Mouse (Mus musculus): ENCODE data around the gene Dclk1. TPM values are rescaled to one million over a fixed set of nuclear protein-coding genes. Genes with fewer than 3 reads are reported as not detected.

The Dclk1 gene
- polyA plus RNA-seq, 1 experiment, result not detected

GRCm38 (mm10) chr3:55476694-55477093 lies 234.5 kb downstream of the Dclk1 start:
- TF ChIP-seq GATA1 (IDR thresholded peaks at IDR 0.05; ENCODE audit: low read length) (no peak), TAL1 (IDR thresholded peaks at IDR 0.05; ENCODE audit: low read length) (no peak)
- H3K27me3 ChIP-seq (ENCODE audit: control insufficient read depth), result no peaks in the 10 kb centered on the region
- no peaks in the 10 kb centered on the region for H3K36me3 ChIP-seq (ENCODE audit: control insufficient read depth)
- no peaks in the 10 kb centered on the region for H3K9me3 ChIP-seq (ENCODE audit: control insufficient read depth, low read length)
- H3K4me1 ChIP-seq (ENCODE audit: control insufficient read depth), result no peaks in the 10 kb centered on the region
- H3K4me3 ChIP-seq (replicated peaks), result no peak overlapping the region

- Histone ChIP-seq H3K27me3 (ENCODE audit: control insufficient read depth) (no peaks in the 10 kb centered on the region), H3K4me3 (replicated peaks) (no peak overlapping the region), H3K4me1 (ENCODE audit: control insufficient read depth) (no peaks in the 10 kb centered on the region), H3K36me3 (ENCODE audit: control insufficient read depth) (no peaks in the 10 kb centered on the region), H3K9me3 (ENCODE audit: control insufficient read depth, low read length) (no peaks in the 10 kb centered on the region)
- TF ChIP-seq TAL1 (IDR thresholded peaks at IDR 0.05; ENCODE audit: low read length) (no peak), GATA1 (IDR thresholded peaks at IDR 0.05; ENCODE audit: low read length) (no peak)
These were observed 237.1 kb downstream of the Dclk1 start for GRCm38 (mm10) chr3:55479306-55479705.

- H3K4me3 ChIP-seq (replicated peaks), result no peak overlapping the region
- H3K36me3 ChIP-seq (ENCODE audit: control insufficient read depth), result no peaks in the 10 kb centered on the region
- H3K27me3 ChIP-seq (ENCODE audit: control insufficient read depth), result no peaks in the 10 kb centered on the region
- H3K9me3 ChIP-seq (ENCODE audit: control insufficient read depth, low read length), result no peaks in the 10 kb centered on the region
- TF ChIP-seq GATA1 (IDR thresholded peaks at IDR 0.05; ENCODE audit: low read length) (no peak), TAL1 (IDR thresholded peaks at IDR 0.05; ENCODE audit: low read length) (no peak)
- H3K4me1 ChIP-seq (ENCODE audit: control insufficient read depth), result no peaks in the 10 kb centered on the region
These were observed 239.0 kb downstream of the Dclk1 start for GRCm38 (mm10) chr3:55481140-55481539.

- Histone ChIP-seq H3K4me3 (replicated peaks) (no peak overlapping the region), H3K27me3 (ENCODE audit: control insufficient read depth) (no peaks in the 10 kb centered on the region), H3K36me3 (ENCODE audit: control insufficient read depth) (no peaks in the 10 kb centered on the region), H3K4me1 (ENCODE audit: control insufficient read depth) (no peaks in the 10 kb centered on the region), H3K9me3 (ENCODE audit: control insufficient read depth, low read length) (no peaks in the 10 kb centered on the region)
- TF ChIP-seq GATA1 (IDR thresholded peaks at IDR 0.05; ENCODE audit: low read length), result no peak
- TF ChIP-seq TAL1 (IDR thresholded peaks at IDR 0.05; ENCODE audit: low read length), result no peak
These were observed 241.2 kb downstream of the Dclk1 start for GRCm38 (mm10) chr3:55483328-55483727.

DNA sequence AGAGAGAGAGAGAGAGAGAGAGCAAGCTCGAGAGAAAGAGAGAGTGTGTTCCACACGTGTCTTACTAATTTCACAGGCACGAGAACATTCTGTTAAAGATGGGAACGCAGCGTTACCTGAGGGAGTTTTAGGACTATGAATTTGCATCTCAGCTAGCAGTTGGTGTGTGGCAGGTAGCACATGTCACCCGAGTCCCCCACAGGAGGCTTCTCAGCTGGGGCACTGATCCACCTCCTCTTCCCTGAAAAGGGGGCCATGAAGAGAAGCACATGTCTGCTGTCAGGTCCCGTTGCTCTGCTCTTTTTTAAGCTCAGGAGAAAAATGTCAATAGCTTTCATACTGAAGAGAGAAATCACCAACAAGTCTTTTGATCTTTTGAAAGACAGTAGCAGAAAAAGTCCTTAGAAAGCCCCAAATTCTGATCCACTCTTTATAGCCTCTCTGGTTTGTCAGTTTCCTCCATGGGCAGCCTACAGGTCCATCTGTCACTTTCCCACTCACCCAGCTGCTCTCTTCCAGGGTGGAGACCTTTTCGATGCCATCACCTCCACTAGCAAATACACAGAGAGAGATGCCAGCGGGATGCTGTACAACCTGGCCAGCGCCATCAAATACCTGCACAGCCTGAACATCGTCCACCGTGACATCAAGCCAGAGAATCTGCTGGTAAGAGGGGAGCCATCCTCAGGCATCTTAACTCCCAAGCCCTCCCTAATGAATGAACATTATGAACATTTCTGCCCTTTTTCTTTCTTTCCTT lies 247.2 kb downstream of the Dclk1 start:
- Histone ChIP-seq H3K4me3 (replicated peaks) (no peak overlapping the region), H3K4me1 (ENCODE audit: control insufficient read depth) (no peaks in the 10 kb centered on the region), H3K9me3 (ENCODE audit: control insufficient read depth, low read length) (no peaks in the 10 kb centered on the region), H3K36me3 (ENCODE audit: control insufficient read depth) (no peaks in the 10 kb centered on the region), H3K27me3 (ENCODE audit: control insufficient read depth) (no peaks in the 10 kb centered on the region)
- no peak for TF ChIP-seq GATA1 (IDR thresholded peaks at IDR 0.05; ENCODE audit: low read length)
- no peak for TF ChIP-seq TAL1 (IDR thresholded peaks at IDR 0.05; ENCODE audit: low read length)

DNA sequence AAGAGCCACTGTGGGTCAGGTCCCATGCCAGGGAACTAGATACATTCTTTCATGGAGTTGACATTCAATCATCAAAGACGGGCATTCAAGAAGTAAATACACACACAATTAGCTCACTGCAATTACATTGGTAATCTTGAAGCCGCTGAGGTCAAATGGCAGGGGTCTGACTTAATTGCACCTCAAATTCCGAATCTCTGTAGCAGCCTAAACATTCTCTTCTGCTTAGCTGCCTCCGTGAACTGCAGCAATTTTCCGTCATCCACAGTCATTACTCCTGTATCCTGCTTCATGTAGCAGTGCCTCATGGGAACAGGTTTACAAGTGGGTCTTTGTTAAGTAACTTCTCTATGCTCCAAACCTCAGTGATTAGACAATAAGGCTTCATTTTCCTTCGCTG lies 249.9 kb downstream of the Dclk1 start:
- H3K4me3 ChIP-seq (replicated peaks), result no peak overlapping the region
- H3K9me3 ChIP-seq (ENCODE audit: control insufficient read depth, low read length), result no peaks in the 10 kb centered on the region
- H3K4me1 ChIP-seq (ENCODE audit: control insufficient read depth), result no peaks in the 10 kb centered on the region
- TF ChIP-seq TAL1 (IDR thresholded peaks at IDR 0.05; ENCODE audit: low read length) (no peak), GATA1 (IDR thresholded peaks at IDR 0.05; ENCODE audit: low read length) (no peak)
- no peaks in the 10 kb centered on the region for H3K36me3 ChIP-seq (ENCODE audit: control insufficient read depth)
- H3K27me3 ChIP-seq (ENCODE audit: control insufficient read depth), result no peaks in the 10 kb centered on the region

- H3K4me3 ChIP-seq (replicated peaks), result no peak overlapping the region
- no peaks in the 10 kb centered on the region for H3K4me1 ChIP-seq (ENCODE audit: control insufficient read depth)
- no peaks in the 10 kb centered on the region for H3K36me3 ChIP-seq (ENCODE audit: control insufficient read depth)
- H3K9me3 ChIP-seq (ENCODE audit: control insufficient read depth, low read length), result no peaks in the 10 kb centered on the region
- H3K27me3 ChIP-seq (ENCODE audit: control insufficient read depth), result no peaks in the 10 kb centered on the region
- TF ChIP-seq TAL1 (IDR thresholded peaks at IDR 0.05; ENCODE audit: low read length), result no peak
- no peak for TF ChIP-seq GATA1 (IDR thresholded peaks at IDR 0.05; ENCODE audit: low read length)
These were observed 252.2 kb downstream of the Dclk1 start for GRCm38 (mm10) chr3:55494348-55494747.

GRCm38 (mm10) chr3:55495231-55495630 lies 253.1 kb downstream of the Dclk1 start:
- Histone ChIP-seq H3K36me3 (ENCODE audit: control insufficient read depth) (no peaks in the 10 kb centered on the region), H3K27me3 (ENCODE audit: control insufficient read depth) (no peaks in the 10 kb centered on the region)

DNA sequence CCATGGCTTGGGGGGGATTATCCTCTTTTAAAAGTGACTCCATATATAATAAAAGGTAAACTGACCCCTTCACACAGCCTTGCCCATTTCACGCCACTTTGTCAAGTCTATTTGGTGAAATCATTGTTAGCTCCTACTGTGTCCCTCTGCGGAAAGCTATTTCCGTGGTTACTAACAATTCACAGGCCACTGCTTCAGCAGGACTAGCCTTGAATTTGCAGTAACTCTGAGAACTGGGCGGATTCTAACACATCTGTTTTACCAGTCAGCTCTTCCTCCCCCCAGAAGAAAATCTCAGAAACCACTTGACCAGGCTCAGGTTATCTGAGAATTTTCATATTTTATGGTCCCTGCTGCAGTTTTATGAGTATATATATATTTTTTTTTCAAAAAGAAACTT lies 253.7 kb downstream of the Dclk1 start:
- Histone ChIP-seq H3K27me3 (ENCODE audit: control insufficient read depth) (no peaks in the 10 kb centered on the region), H3K4me3 (replicated peaks) (no peak overlapping the region)
- TF ChIP-seq TAL1 (IDR thresholded peaks at IDR 0.05; ENCODE audit: low read length) (no peak), GATA1 (IDR thresholded peaks at IDR 0.05; ENCODE audit: low read length) (no peak)

More at GRCm38 (mm10) chr3:55495231-55495630, 253.1 kb downstream of the Dclk1 start:
- Histone ChIP-seq H3K4me3 (replicated peaks) (no peak overlapping the region), H3K4me1 (ENCODE audit: control insufficient read depth) (no peaks in the 10 kb centered on the region), H3K9me3 (ENCODE audit: control insufficient read depth, low read length) (no peaks in the 10 kb centered on the region)
- TF ChIP-seq GATA1 (IDR thresholded peaks at IDR 0.05; ENCODE audit: low read length), result no peak
- no peak for TF ChIP-seq TAL1 (IDR thresholded peaks at IDR 0.05; ENCODE audit: low read length)

More for the DNA sequence above, 253.7 kb downstream of the Dclk1 start:
- no peaks in the 10 kb centered on the region for H3K9me3 ChIP-seq (ENCODE audit: control insufficient read depth, low read length)
- H3K4me1 ChIP-seq (ENCODE audit: control insufficient read depth), result no peaks in the 10 kb centered on the region
- H3K36me3 ChIP-seq (ENCODE audit: control insufficient read depth), result no peaks in the 10 kb centered on the region

Data from erythroblast, embryonic 14.5 days (primary cell).